Mouse (Mus musculus) heart, embryonic 12.5 days (tissue): ENCODE measurements around the gene Coq2. TPM values are rescaled to one million over a fixed set of nuclear protein-coding genes. Genes with fewer than 3 reads are reported as not detected.

Source experiments
- ATAC-seq: fragments of 200-750 bp; cut with Nextera tagmentation; 2 replicates; pipeline ENCODE4 v1.8.0; 2017; ENCODE audit warnings: moderate TSS enrichment, moderate library complexity; ENCODE audit not compliant: insufficient number of reproducible peaks, low FRiP score
- H3K27ac ChIP-seq: fragments of 300-500 bp; sonication (generic); 2 replicates; pipeline ENCODE4 v1.5.1; 2016; ENCODE audit warnings: mild to moderate bottlenecking, moderate library complexity; ENCODE audit not compliant: poor library complexity, severe bottlenecking
- H3K27me3 ChIP-seq: fragments of 300-500 bp; sonication (generic); replicated peaks from 2 replicates; pipeline ENCODE4 v1.6.1; 2016; ENCODE audit warnings: mild to moderate bottlenecking, moderate library complexity
- H3K36me3 ChIP-seq: fragments of 300-500 bp; sonication (generic); 2 replicates; pipeline ENCODE4 v1.6.1; 2016; ENCODE audit warnings: mild to moderate bottlenecking, moderate library complexity
- H3K4me1 ChIP-seq: fragments of 300-500 bp; sonication (generic); replicated peaks from 2 replicates; pipeline ENCODE4 v1.6.1; 2016; ENCODE audit warnings: mild to moderate bottlenecking
- H3K4me2 ChIP-seq: fragments of 300-500 bp; sonication (generic); 2 replicates; pipeline ENCODE4 v1.6.1; 2016; ENCODE audit warnings: mild to moderate bottlenecking, moderate library complexity
- H3K4me3 ChIP-seq: fragments of 300-500 bp; sonication (generic); 2 replicates; pipeline ENCODE4 v1.5.1; 2016; ENCODE audit warnings: mild to moderate bottlenecking
- H3K9ac ChIP-seq: fragments of 300-500 bp; sonication (generic); 2 replicates; pipeline ENCODE4 v1.6.1; 2016; ENCODE audit warnings: mild to moderate bottlenecking, moderate library complexity
- H3K9me3 ChIP-seq: fragments of 300-500 bp; sonication (generic); replicated peaks from 2 replicates; pipeline ENCODE4 v1.6.1; 2016; ENCODE audit warnings: mild to moderate bottlenecking, moderate library complexity
- WGBS: fragments of 180-500 bp; shearing (Covaris S2); methylation state at CpG from one replicate; pipeline ENCODE4 v1.1.7; 2016; 5-methylcytosine and 5-hydroxymethylcytosine counted together
- polyA plus RNA-seq: library from polyadenylated mRNA; unstranded; fragments of >200 nt; fragmentation: Nextera tagmentation; extraction: Ambion mirVana; gene quantifications from 2 replicates; pipeline ENCODE4 v1.2.1, GENCODE M21; 2016

Gene Coq2
- polyA plus RNA-seq, 1 experiment from 2014 or later: 71.5 TPM

- H3K4me2 ChIP-seq: no peak overlapping the region
- H3K36me3 ChIP-seq: no peaks in the 10 kb centered on the region
- 88% methylated on average over 5 of the region's 5 CpGs for WGBS
- peaks cover 12% of the 10 kb centered on the region for H3K4me1 ChIP-seq
- H3K4me3 ChIP-seq: no peak overlapping the region
- H3K27me3 ChIP-seq: 0 out of 2 replicates have a peak, but pooled peaks cover 9% of the 10 kb centered on the region
- no peak overlapping the region for H3K9ac ChIP-seq
- H3K9me3 ChIP-seq: no peaks in the 10 kb centered on the region
- ATAC-seq: no peak
- H3K27ac ChIP-seq: no peak overlapping the region
Observed at GRCm38 (mm10) chr5:100642316-100642715, 32.6 kb downstream of the Coq2 start.

- H3K27ac ChIP-seq: no peak overlapping the region
- WGBS: 47% methylated on average over 8 of the region's 8 CpGs
- H3K4me3 ChIP-seq: no peak overlapping the region
- no peaks in the 10 kb centered on the region for H3K9me3 ChIP-seq
- H3K36me3 ChIP-seq: no peaks in the 10 kb centered on the region
- H3K9ac ChIP-seq: no peak overlapping the region
- peak; percentile 73; the same call in 1 of the 2 replicates for ATAC-seq
- peaks cover 9% of the 10 kb centered on the region for H3K4me1 ChIP-seq
- no peak overlapping the region for H3K4me2 ChIP-seq
- no peaks in the 10 kb centered on the region for H3K27me3 ChIP-seq
Observed at GRCm38 (mm10) chr5:100638483-100638882, 36.5 kb downstream of the Coq2 start.

- no peak for ATAC-seq
- Histone ChIP-seq H3K27ac (no peak overlapping the region), H3K27me3 (no peaks in the 10 kb centered on the region; the same call in 1 of the 2 replicates), H3K4me1 (peaks cover 5% of the 10 kb centered on the region; the same call in 1 of the 2 replicates), H3K36me3 (no peaks in the 10 kb centered on the region), H3K4me3 (no peak overlapping the region), H3K9me3 (no peaks in the 10 kb centered on the region), H3K4me2 (no peak overlapping the region), H3K9ac (no peak overlapping the region; the same call in 1 of the 2 replicates)
- 70% methylated on average over 8 of the region's 8 CpGs for WGBS
Observed at GRCm38 (mm10) chr5:100636794-100637544, 38.0 kb downstream of the Coq2 start.

GRCm38 (mm10) chr5:100635908-100636307 is 39.0 kb downstream of the Coq2 start:
- Histone ChIP-seq H3K4me2 (no peak overlapping the region), H3K4me1 (peaks cover 5% of the 10 kb centered on the region; the same call in 1 of the 2 replicates), H3K36me3 (no peaks in the 10 kb centered on the region), H3K27me3 (no peaks in the 10 kb centered on the region; the same call in 1 of the 2 replicates), H3K27ac (no peak overlapping the region), H3K4me3 (no peak overlapping the region), H3K9me3 (no peaks in the 10 kb centered on the region), H3K9ac (no peak overlapping the region)
- ATAC-seq: no peak
- whole genome bisulfite sequencing: 44% methylated on average over 4 of the region's 4 CpGs

GRCm38 (mm10) chr5:100634885-100635478 is 40.0 kb downstream of the Coq2 start:
- Histone ChIP-seq H3K4me3 (no peak overlapping the region), H3K4me2 (no peak overlapping the region), H3K36me3 (no peaks in the 10 kb centered on the region), H3K9me3 (no peaks in the 10 kb centered on the region), H3K27ac (no peak overlapping the region), H3K9ac (no peak overlapping the region), H3K4me1 (peaks cover 5% of the 10 kb centered on the region; the same call in 1 of the 2 replicates), H3K27me3 (no peaks in the 10 kb centered on the region; the same call in 1 of the 2 replicates)
- ATAC-seq: no peak
- 76% methylated on average over 8 of the region's 8 CpGs for WGBS

- Histone ChIP-seq H3K4me3 (no peak overlapping the region), H3K27ac (no peak overlapping the region), H3K4me2 (no peak overlapping the region), H3K9me3 (no peaks in the 10 kb centered on the region), H3K9ac (no peak overlapping the region), H3K36me3 (no peaks in the 10 kb centered on the region), H3K27me3 (no peaks in the 10 kb centered on the region; the same call in 1 of the 2 replicates), H3K4me1 (peaks cover 5% of the 10 kb centered on the region; the same call in 1 of the 2 replicates)
- 85% methylated on average over 8 of the region's 8 CpGs for WGBS
- ATAC-seq: no peak
Observed at GRCm38 (mm10) chr5:100632540-100633129, 42.3 kb downstream of the Coq2 start.

GRCm38 (mm10) chr5:100628807-100629206 is 46.1 kb downstream of the Coq2 start:
- 75% methylated on average over 4 of the region's 4 CpGs for WGBS
- Histone ChIP-seq H3K9me3 (no peaks in the 10 kb centered on the region), H3K4me3 (no peak overlapping the region), H3K27ac (no peak overlapping the region), H3K36me3 (no peaks in the 10 kb centered on the region), H3K9ac (no peak overlapping the region), H3K4me2 (no peak overlapping the region), H3K4me1 (no peaks in the 10 kb centered on the region; the same call in 1 of the 2 replicates), H3K27me3 (no peaks in the 10 kb centered on the region; the same call in 1 of the 2 replicates)
- ATAC-seq: no peak

GRCm38 (mm10) chr5:100626526-100626925 is 48.4 kb downstream of the Coq2 start:
- no peaks in the 10 kb centered on the region for H3K9me3 ChIP-seq
- no peaks in the 10 kb centered on the region for H3K27me3 ChIP-seq
- no peak overlapping the region for H3K9ac ChIP-seq
- no peaks in the 10 kb centered on the region for H3K36me3 ChIP-seq
- H3K4me1 ChIP-seq: no peaks in the 10 kb centered on the region
- no peak overlapping the region for H3K4me2 ChIP-seq
- no peak overlapping the region for H3K4me3 ChIP-seq
- H3K27ac ChIP-seq: no peak overlapping the region
- WGBS: 77% methylated on average over 6 of the region's 6 CpGs
- no peak for ATAC-seq

GRCm38 (mm10) chr5:100624743-100625360 is 50.1 kb downstream of the Coq2 start:
- ATAC-seq: no peak
- H3K27me3 ChIP-seq: 0 out of 2 replicates have a peak, but pooled peaks cover 3% of the 10 kb centered on the region

GRCm38 (mm10) chr5:100622509-100623163 is 52.3 kb downstream of the Coq2 start:
- H3K9me3 ChIP-seq: no peaks in the 10 kb centered on the region
- H3K27me3 ChIP-seq: 0 out of 2 replicates have a peak, but pooled peaks cover 4% of the 10 kb centered on the region
- 84% methylated on average over 12 of the region's 12 CpGs for WGBS
- no peaks in the 10 kb centered on the region for H3K4me1 ChIP-seq
- H3K4me2 ChIP-seq: no peak overlapping the region
- no peak overlapping the region for H3K4me3 ChIP-seq
- no peaks in the 10 kb centered on the region for H3K36me3 ChIP-seq
- no peak for ATAC-seq
- H3K27ac ChIP-seq: no peak overlapping the region
- no peak overlapping the region for H3K9ac ChIP-seq

More at GRCm38 (mm10) chr5:100624743-100625360, 50.1 kb downstream of the Coq2 start:
- WGBS: 60% methylated on average over 9 of the region's 9 CpGs
- H3K4me2 ChIP-seq: no peak overlapping the region
- no peak overlapping the region for H3K27ac ChIP-seq
- H3K4me1 ChIP-seq: no peaks in the 10 kb centered on the region
- H3K36me3 ChIP-seq: no peaks in the 10 kb centered on the region
- H3K4me3 ChIP-seq: no peak overlapping the region
- H3K9me3 ChIP-seq: no peaks in the 10 kb centered on the region
- no peak overlapping the region for H3K9ac ChIP-seq
